Mouse (Mus musculus): ENCODE results near the gene Chst10.

DNA sequence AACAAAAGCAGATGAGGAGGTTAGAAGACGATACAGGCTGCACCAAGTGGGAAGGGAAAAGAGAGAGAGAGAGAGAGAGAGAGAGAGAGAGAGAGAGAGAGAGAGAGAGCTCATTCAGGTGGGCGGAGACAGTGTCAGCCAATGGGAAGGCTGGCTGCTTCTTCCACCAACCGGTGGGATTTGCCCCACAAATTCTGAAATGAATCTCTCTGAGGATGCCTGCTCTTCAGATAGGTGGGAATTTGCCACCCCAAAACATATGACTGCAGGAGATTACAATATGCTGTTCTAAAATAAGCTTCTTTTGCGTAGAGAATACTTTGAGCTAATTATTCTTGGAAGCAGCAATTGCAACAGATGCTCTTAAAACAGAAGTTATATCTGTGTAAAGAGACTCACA is 31.5 kb upstream of the Chst10 start:
- no peak for TF ChIP-seq POLR2A (IDR thresholded peaks at IDR 0.05; ENCODE audit: borderline replicate concordance, low read depth, low read length)
- no peak for TF ChIP-seq CTCF (IDR thresholded peaks at IDR 0.05; ENCODE audit: low read depth, low read length)

Measured in bone marrow macrophage, adult 2 months (primary cell).